Mouse (Mus musculus) limb, embryonic 15.5 days (tissue): ENCODE data around the gene Pnlip. TPM values are rescaled to one million over a fixed set of nuclear protein-coding genes. Genes with fewer than 3 reads are reported as not detected.

ENCODE experiments used
- ATAC-seq: fragments of 200-750 bp; cut with Nextera tagmentation; 2 replicates; pipeline ENCODE4 v1.8.0; 2017; ENCODE audit warnings: low read depth, moderate TSS enrichment; ENCODE audit not compliant: insufficient number of reproducible peaks, low FRiP score, low TSS enrichment
- H3K27ac ChIP-seq: fragments of 300-500 bp; sonication (generic); 2 replicates; pipeline ENCODE4 v1.5.1; 2015; ENCODE audit warnings: moderate library complexity, mild to moderate bottlenecking, inconsistent platforms
- H3K27me3 ChIP-seq: fragments of 300-500 bp; sonication (generic); 2 replicates; pipeline ENCODE4 v1.6.1; 2015; ENCODE audit warnings: inconsistent platforms
- H3K36me3 ChIP-seq: fragments of 300-500 bp; sonication (generic); 2 replicates; pipeline ENCODE4 v1.6.1; 2015; ENCODE audit warnings: inconsistent platforms
- H3K4me1 ChIP-seq: fragments of 300-500 bp; sonication (generic); 2 replicates; pipeline ENCODE4 v1.6.1; 2015; ENCODE audit warnings: inconsistent platforms
- H3K4me2 ChIP-seq: fragments of 300-500 bp; sonication (generic); 2 replicates; pipeline ENCODE4 v1.6.1; 2015; ENCODE audit warnings: mild to moderate bottlenecking, inconsistent platforms
- H3K4me3 ChIP-seq: fragments of 300-500 bp; sonication (generic); 2 replicates; pipeline ENCODE4 v1.5.1; 2015; ENCODE audit warnings: mild to moderate bottlenecking, inconsistent platforms
- H3K9ac ChIP-seq: fragments of 300-500 bp; sonication (generic); 2 replicates; pipeline ENCODE4 v1.6.1; 2015; ENCODE audit warnings: inconsistent platforms
- H3K9me3 ChIP-seq: fragments of 300-500 bp; sonication (generic); 2 replicates; pipeline ENCODE4 v1.6.1; 2016; ENCODE audit warnings: inconsistent platforms
- WGBS: fragments of 180-500 bp; shearing (Covaris S2); methylation state at CpG from one replicate; pipeline ENCODE4 v1.1.7; 2015; 5-methylcytosine and 5-hydroxymethylcytosine counted together
- polyA plus RNA-seq: library from polyadenylated mRNA; unstranded; fragments of >200 nt; fragmentation: Nextera tagmentation; extraction: Ambion mirVana; gene quantifications from 2 replicates; pipeline ENCODE4 v1.2.1, GENCODE M21; 2015

Pnlip gene
- polyA plus RNA-seq, 1 experiment from 2014 or later, result not detected

DNA sequence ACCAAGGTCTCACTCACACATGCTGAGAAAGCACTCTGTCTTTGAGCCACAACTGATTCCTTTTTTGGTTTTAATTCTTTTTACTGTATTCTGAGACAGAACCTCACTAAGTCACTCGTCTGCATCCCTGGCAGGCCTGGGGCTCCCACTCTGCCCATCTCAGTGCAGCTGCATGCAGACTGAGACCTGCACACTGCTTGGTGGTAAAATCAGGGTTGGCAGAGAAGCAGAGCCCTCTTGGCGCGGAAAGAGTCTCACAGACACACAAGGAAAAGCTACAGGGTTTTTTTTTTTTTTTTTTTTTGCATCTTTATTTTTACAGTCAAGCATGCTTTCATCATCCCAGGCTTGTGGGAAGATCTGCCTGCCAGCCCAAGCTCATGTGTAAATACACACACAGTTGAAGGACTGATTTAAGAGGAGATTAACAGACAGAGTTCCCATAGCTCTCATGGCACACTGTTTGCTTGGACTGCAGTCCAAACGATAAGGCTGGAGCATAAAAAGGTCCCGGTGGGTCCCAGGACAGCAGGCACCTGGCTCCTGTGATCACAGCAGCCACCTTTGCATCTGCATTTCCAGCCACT lies 76.2 kb downstream of the Pnlip start, which contains the start of gene Pnliprp1:
Pnliprp1 (plus strand) TSS at position 443 of the 587 bp plus-strand sequence.
- H3K4me3 ChIP-seq, result no peak within 1 kb of the TSS
- H3K4me1 ChIP-seq, result peaks cover 8% of the 10 kb centered on the region; the same call in 1 of the 2 replicates
- no peaks in the 10 kb centered on the region for H3K9me3 ChIP-seq
- no peak within 1 kb of the TSS for H3K27ac ChIP-seq
- H3K9ac ChIP-seq, result no peak within 1 kb of the TSS
- no peaks in the 10 kb centered on the region for H3K27me3 ChIP-seq
- ATAC-seq, result no peak
- H3K4me2 ChIP-seq, result no peak within 1 kb of the TSS
- WGBS, result 36% methylated on average over 5 of the region's 5 CpGs
- no peaks in the 10 kb centered on the region for H3K36me3 ChIP-seq

Other genes with a start within 250 kb of the Pnlip start
- gene Gfra1, start 196.6 kb upstream of the Pnlip start, polyA plus RNA-seq, result 16.7 and 18.3 TPM in 2 replicates
- gene Ccdc172, start 140.5 kb upstream of the Pnlip start, polyA plus RNA-seq, result not detected in 2 replicates
- 0.93 and 1.6 TPM in 2 replicates for gene Pnliprp1, start 76.4 kb downstream of the Pnlip start, polyA plus RNA-seq
- 0.12 TPM in 1 of 2 replicates, not detected in the other for gene Pnliprp2, start 107.2 kb downstream of the Pnlip start, polyA plus RNA-seq
- not detected in 2 replicates for gene 1700019N19Rik, start 142.0 kb downstream of the Pnlip start, polyA plus RNA-seq